Mouse (Mus musculus) liver, postnatal 0 days (tissue): Measurements from ENCODE around the gene Th. TPM values are rescaled to one million over a fixed set of nuclear protein-coding genes. Genes with fewer than 3 reads are reported as not detected.
A peak's percentile ranks its signal among the peaks of the same experiment; 100 is the strongest.

Source experiments
- ATAC-seq: fragments of 200-750 bp; cut with Nextera tagmentation; 2 replicates; pipeline ENCODE4 v1.8.0; 2017; ENCODE audit warnings: mild to moderate bottlenecking, moderate library complexity
- DNase-seq: peaks from one replicate; pipeline ENCODE4 v3.0.0-alpha.2; 2016
- H3K27ac ChIP-seq: fragments of 300-500 bp; sonication (generic); 2 replicates; pipeline ENCODE4 v1.5.1; 2014; ENCODE audit warnings: antibody characterized with exemption, moderate library complexity, mild to moderate bottlenecking, low read depth
- H3K27me3 ChIP-seq: fragments of 300-500 bp; sonication (generic); 2 replicates; pipeline ENCODE4 v1.6.1; 2014; ENCODE audit warnings: low read length, control low read depth, mixed read lengths; ENCODE audit not compliant: insufficient read depth
- H3K36me3 ChIP-seq: fragments of 300-500 bp; sonication (generic); replicated peaks from 2 replicates; pipeline ENCODE4 v1.6.1; 2014; ENCODE audit warnings: mild to moderate bottlenecking, control low read depth, low read length, moderate library complexity, mixed read lengths; ENCODE audit not compliant: insufficient read depth
- H3K4me1 ChIP-seq: fragments of 300-500 bp; sonication (generic); 2 replicates; pipeline ENCODE4 v1.6.1; 2014; ENCODE audit warnings: antibody characterized with exemption, mild to moderate bottlenecking, control low read depth; ENCODE audit not compliant: insufficient read depth
- H3K4me2 ChIP-seq: fragments of 300-500 bp; sonication (generic); 2 replicates; pipeline ENCODE4 v1.6.1; 2014; ENCODE audit warnings: low read depth, mild to moderate bottlenecking, low read length, moderate library complexity, mixed read lengths
- H3K4me3 ChIP-seq: fragments of 300-500 bp; sonication (generic); 2 replicates; pipeline ENCODE4 v1.5.1; 2014; ENCODE audit warnings: low read depth, low read length
- H3K9ac ChIP-seq: fragments of 300-500 bp; sonication (generic); replicated peaks from 2 replicates; pipeline ENCODE4 v1.6.1; 2014; ENCODE audit warnings: mild to moderate bottlenecking, moderate library complexity
- H3K9me3 ChIP-seq: fragments of 300-500 bp; sonication (generic); 2 replicates; pipeline ENCODE4 v1.6.1; 2016; ENCODE audit warnings: mild to moderate bottlenecking, control low read depth, low read length, mixed read lengths
- CTCF ChIP-seq: sonication (generic); IDR thresholded peaks from 2 replicates; pipeline ENCODE4 v1.5.1; 2016; ENCODE audit warnings: antibody characterized with exemption, low read depth
- EP300 ChIP-seq: IDR thresholded peaks from 2 replicates; pipeline ENCODE4 v1.6.1; 2016; ENCODE audit warnings: antibody characterized with exemption, low read depth, mild to moderate bottlenecking
- WGBS: fragments of 180-500 bp; shearing (Covaris S2); extraction: QIAGEN DNeasy Blood & Tissue Kit; methylation state at CpG from one replicate; pipeline ENCODE4 v1.1.7; 2014; ENCODE audit not compliant: insufficient replicate concordance; 5-methylcytosine and 5-hydroxymethylcytosine counted together
- polyA plus RNA-seq: library from polyadenylated mRNA; unstranded; fragments of >200 nt; fragmentation: Nextera tagmentation; extraction: Ambion mirVana; gene quantifications from 2 replicates; pipeline ENCODE4 v1.2.1, GENCODE M21; 2015

The Th gene
- polyA plus RNA-seq, 1 experiment from 2014 or later = not detected

- Histone ChIP-seq H3K36me3 (no peaks in the 10 kb centered on the region), H3K27ac (no peak overlapping the region), H3K9me3 (no peaks in the 10 kb centered on the region), H3K4me3 (no peak overlapping the region), H3K4me1 (no peaks in the 10 kb centered on the region), H3K9ac (no peak overlapping the region), H3K27me3 (peaks cover 6% of the 10 kb centered on the region; the same call in 1 of the 2 replicates), H3K4me2 (no peak overlapping the region)
- 60% methylated on average over 10 of the region's 10 CpGs for WGBS
- DNase-seq (no peak), ATAC-seq (no peak)
- no peak for TF ChIP-seq EP300
- TF ChIP-seq CTCF = no peak
Observed at GRCm38 (mm10) chr7:142895901-142896665, 34.8 kb downstream of the Th start.

GRCm38 (mm10) chr7:142895223-142895840, 35.6 kb downstream of the Th start:
- no peak for DNase-seq
- WGBS = 68% methylated on average over 18 of the region's 18 CpGs
- Histone ChIP-seq H3K9ac (no peak overlapping the region), H3K27me3 (peaks cover 6% of the 10 kb centered on the region; the same call in 1 of the 2 replicates), H3K36me3 (no peaks in the 10 kb centered on the region), H3K4me3 (no peak overlapping the region), H3K27ac (no peak overlapping the region), H3K9me3 (no peaks in the 10 kb centered on the region), H3K4me2 (no peak overlapping the region), H3K4me1 (no peaks in the 10 kb centered on the region)
- no peak for ATAC-seq
- TF ChIP-seq EP300 = no peak
- TF ChIP-seq CTCF = no peak

DNA sequence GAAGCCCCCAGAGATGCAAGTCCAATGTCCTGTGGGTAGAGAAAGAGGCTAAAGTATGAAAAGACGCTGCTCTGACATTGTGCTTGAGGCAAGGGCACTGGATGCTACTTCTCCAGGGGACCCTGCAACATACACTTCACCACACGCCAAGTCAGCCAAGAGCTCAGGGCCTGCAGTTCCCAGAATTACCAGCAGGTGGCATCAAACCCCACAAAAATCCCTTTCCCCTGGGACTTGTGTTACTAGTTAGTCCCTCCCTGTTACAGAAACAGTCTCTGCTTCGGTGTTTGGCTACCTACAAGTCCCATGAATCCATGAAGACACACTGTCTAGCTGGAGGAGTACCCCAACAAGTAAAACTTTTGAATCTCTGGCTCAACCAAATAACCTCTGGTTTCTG, 36.3 kb downstream of the Th start:
- H3K27me3 ChIP-seq = peaks cover 6% of the 10 kb centered on the region; the same call in 1 of the 2 replicates
- H3K4me2 ChIP-seq = no peak overlapping the region
- no peak for TF ChIP-seq EP300
- TF ChIP-seq CTCF = peak; percentile 94
- WGBS = 6% methylated on average over 3 of the region's 3 CpGs
- 0 out of 2 replicates have a peak, but pooled peaks have one; percentile 29 for ATAC-seq
- peak; percentile 86 for DNase-seq
- no peaks in the 10 kb centered on the region for H3K36me3 ChIP-seq
- no peak overlapping the region for H3K9ac ChIP-seq
- no peaks in the 10 kb centered on the region for H3K9me3 ChIP-seq
- no peaks in the 10 kb centered on the region for H3K4me1 ChIP-seq
- H3K27ac ChIP-seq = no peak overlapping the region
- no peak overlapping the region for H3K4me3 ChIP-seq

GRCm38 (mm10) chr7:142893721-142894639, 36.9 kb downstream of the Th start:
- TF ChIP-seq EP300 (no peak), CTCF (no peak)
- H3K36me3 ChIP-seq = no peaks in the 10 kb centered on the region
- no peaks in the 10 kb centered on the region for H3K9me3 ChIP-seq
- no peak overlapping the region for H3K27ac ChIP-seq
- DNase-seq (no peak), ATAC-seq (no peak)
- peaks cover 6% of the 10 kb centered on the region; the same call in 1 of the 2 replicates for H3K27me3 ChIP-seq
- H3K9ac ChIP-seq = no peak overlapping the region
- no peak overlapping the region for H3K4me3 ChIP-seq
- 59% methylated on average over 11 of the region's 12 CpGs for WGBS
- H3K4me2 ChIP-seq = no peak overlapping the region
- no peaks in the 10 kb centered on the region for H3K4me1 ChIP-seq

- no peak for ATAC-seq
- TF ChIP-seq EP300 (no peak), CTCF (no peak)
- 55% methylated on average over 6 of the region's 6 CpGs for WGBS
- H3K9me3 ChIP-seq = no peaks in the 10 kb centered on the region
- no peaks in the 10 kb centered on the region for H3K4me1 ChIP-seq
- H3K36me3 ChIP-seq = no peaks in the 10 kb centered on the region
- H3K27ac ChIP-seq = no peak overlapping the region
- no peak overlapping the region for H3K4me3 ChIP-seq
- H3K27me3 ChIP-seq = peaks cover 5% of the 10 kb centered on the region; the same call in 1 of the 2 replicates
- no peak overlapping the region for H3K4me2 ChIP-seq
- peak; percentile 8 for DNase-seq
- no peak overlapping the region for H3K9ac ChIP-seq
Observed at GRCm38 (mm10) chr7:142893296-142893695, 37.6 kb downstream of the Th start.
